Mouse (Mus musculus) heart, embryonic 13.5 days (tissue): ENCODE data around the gene Kat6b. TPM values are rescaled to one million over a fixed set of nuclear protein-coding genes. Genes with fewer than 3 reads are reported as not detected.

ENCODE experiments used
- ATAC-seq: fragments of 200-750 bp; cut with Nextera tagmentation; 2 replicates; pipeline ENCODE4 v1.8.0; 2017; ENCODE audit warnings: moderate TSS enrichment; ENCODE audit not compliant: insufficient number of reproducible peaks, low FRiP score, low TSS enrichment; ENCODE audit errors: extremely low read depth
- H3K27ac ChIP-seq: fragments of 300-500 bp; sonication (generic); replicated peaks from 2 replicates; pipeline ENCODE4 v1.5.1; 2015; ENCODE audit warnings: moderate library complexity, mild to moderate bottlenecking, inconsistent platforms
- H3K27me3 ChIP-seq: fragments of 300-500 bp; sonication (generic); replicated peaks from 2 replicates; pipeline ENCODE4 v1.6.1; 2015; ENCODE audit warnings: mild to moderate bottlenecking, inconsistent platforms
- H3K36me3 ChIP-seq: fragments of 300-500 bp; sonication (generic); 2 replicates; pipeline ENCODE4 v1.6.1; 2015; ENCODE audit warnings: mild to moderate bottlenecking, inconsistent platforms
- H3K4me1 ChIP-seq: fragments of 300-500 bp; sonication (generic); 2 replicates; pipeline ENCODE4 v1.6.1; 2015; ENCODE audit warnings: inconsistent platforms
- H3K4me2 ChIP-seq: fragments of 300-500 bp; sonication (generic); 2 replicates; pipeline ENCODE4 v1.6.1; 2015; ENCODE audit warnings: inconsistent platforms, mild to moderate bottlenecking, moderate library complexity
- H3K4me3 ChIP-seq: fragments of 300-500 bp; sonication (generic); 2 replicates; pipeline ENCODE4 v1.5.1; 2015; ENCODE audit warnings: moderate library complexity, mild to moderate bottlenecking, inconsistent platforms
- H3K9ac ChIP-seq: fragments of 300-500 bp; sonication (generic); 2 replicates; pipeline ENCODE4 v1.6.1; 2015; ENCODE audit warnings: inconsistent platforms, mild to moderate bottlenecking, moderate library complexity
- H3K9me3 ChIP-seq: fragments of 300-500 bp; sonication (generic); 2 replicates; pipeline ENCODE4 v1.6.1; 2016; ENCODE audit warnings: inconsistent platforms
- WGBS: fragments of 180-500 bp; shearing (Covaris S2); methylation state at CpG from one replicate; pipeline ENCODE4 v1.1.7; 2015; ENCODE audit warnings: mixed read lengths; 5-methylcytosine and 5-hydroxymethylcytosine counted together
- polyA plus RNA-seq: library from polyadenylated mRNA; unstranded; fragments of >200 nt; fragmentation: Nextera tagmentation; extraction: Ambion mirVana; gene quantifications from 2 replicates; pipeline ENCODE4 v1.2.1, GENCODE M21; 2015

Kat6b gene
- 9.8 and 11.8 TPM in 2 replicates for polyA plus RNA-seq

DNA sequence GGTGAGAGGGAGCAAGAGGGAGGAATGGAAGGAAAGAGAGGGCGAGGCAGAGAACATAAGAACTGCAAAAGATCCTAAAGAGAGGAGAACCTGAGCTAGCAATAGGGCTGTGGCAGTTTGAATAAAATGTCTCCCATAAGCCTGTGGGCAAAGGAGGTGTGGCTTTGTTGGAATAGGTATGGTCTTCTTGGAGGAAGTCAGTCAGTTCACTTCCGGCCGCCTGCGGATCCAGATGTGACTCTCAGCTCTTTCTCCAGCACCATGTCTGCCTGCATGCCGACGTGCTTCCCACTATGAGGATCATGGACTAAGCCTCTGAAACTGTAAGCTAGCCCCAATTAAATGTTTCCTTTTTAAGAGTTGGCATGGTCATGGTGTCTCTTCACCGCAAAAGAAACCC lies at the start of gene Kat6b:
Gene Kat6b (plus strand): TSS at position 204 of the 400 bp plus-strand sequence.
- Histone ChIP-seq H3K4me2 (no peak within 1 kb of the TSS), H3K4me1 (0 out of 2 replicates have a peak, but pooled peaks cover under 1% of the 10 kb centered on the region), H3K9me3 (0 out of 2 replicates have a peak, but pooled peaks cover 4% of the 10 kb centered on the region), H3K9ac (no peak within 1 kb of the TSS), H3K27me3 (no peaks in the 10 kb centered on the region), H3K27ac (no peak within 1 kb of the TSS), H3K4me3 (no peak within 1 kb of the TSS), H3K36me3 (no peaks in the 10 kb centered on the region)
- WGBS: 87% methylated on average over 7 of the region's 7 CpGs
- ATAC-seq: no peak

DNA sequence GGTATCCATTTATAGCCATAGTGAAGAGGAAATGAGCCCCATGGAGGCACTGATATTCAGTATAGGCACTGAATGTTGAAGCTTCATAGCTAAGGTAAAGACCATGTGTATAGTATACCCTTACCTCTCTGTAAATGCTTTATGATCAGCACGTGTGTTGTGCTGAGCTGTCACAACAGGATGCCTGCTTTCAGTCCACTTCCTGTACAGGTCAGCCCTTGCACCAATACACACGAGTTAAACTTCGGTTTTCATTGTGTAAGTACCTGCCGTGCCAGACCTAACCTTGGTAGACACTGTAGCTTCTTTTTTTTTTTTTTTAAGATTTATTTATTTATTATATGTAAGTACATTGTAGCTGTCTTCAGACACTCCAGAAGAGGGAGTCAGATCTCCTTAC lies 47.8 kb upstream of the Kat6b start:
- peaks cover 25% of the 10 kb centered on the region for H3K4me1 ChIP-seq
- no peak overlapping the region for H3K4me3 ChIP-seq
- no peak overlapping the region for H3K27ac ChIP-seq
- no peaks in the 10 kb centered on the region for H3K27me3 ChIP-seq
- no peak for ATAC-seq
- no peak overlapping the region for H3K4me2 ChIP-seq
- peaks cover 20% of the 10 kb centered on the region for H3K36me3 ChIP-seq
- 84% methylated on average over 4 of the region's 4 CpGs for WGBS
- H3K9me3 ChIP-seq: no peaks in the 10 kb centered on the region
- no peak overlapping the region for H3K9ac ChIP-seq

DNA sequence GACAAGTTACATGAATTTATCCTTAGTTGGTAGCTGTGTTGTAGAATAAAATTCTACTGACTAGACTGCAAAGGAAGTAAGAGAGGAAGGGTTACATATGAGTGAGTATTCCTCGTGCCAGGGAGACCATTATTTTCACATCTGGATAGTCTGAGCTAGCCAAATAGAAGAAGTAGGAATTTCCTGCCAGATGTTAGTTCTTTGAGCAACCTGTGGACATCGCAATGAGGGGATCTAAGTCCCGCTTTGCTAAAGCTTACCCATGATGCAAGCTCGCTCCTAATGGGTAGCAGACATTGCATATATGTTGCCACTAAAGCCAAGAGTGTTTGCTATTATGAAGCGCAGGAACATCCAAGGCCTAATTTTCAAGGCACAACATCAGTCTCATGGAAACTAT lies 47.2 kb upstream of the Kat6b start:
- Histone ChIP-seq H3K4me3 (no peak overlapping the region), H3K36me3 (peaks cover 20% of the 10 kb centered on the region), H3K27ac (peak overlapping the region; percentile 29; the same call in 1 of the 2 replicates), H3K9ac (no peak overlapping the region), H3K9me3 (no peaks in the 10 kb centered on the region), H3K27me3 (no peaks in the 10 kb centered on the region), H3K4me2 (no peak overlapping the region), H3K4me1 (peaks cover 30% of the 10 kb centered on the region)
- ATAC-seq: no peak
- 78% methylated on average over 5 of the region's 5 CpGs for WGBS

DNA sequence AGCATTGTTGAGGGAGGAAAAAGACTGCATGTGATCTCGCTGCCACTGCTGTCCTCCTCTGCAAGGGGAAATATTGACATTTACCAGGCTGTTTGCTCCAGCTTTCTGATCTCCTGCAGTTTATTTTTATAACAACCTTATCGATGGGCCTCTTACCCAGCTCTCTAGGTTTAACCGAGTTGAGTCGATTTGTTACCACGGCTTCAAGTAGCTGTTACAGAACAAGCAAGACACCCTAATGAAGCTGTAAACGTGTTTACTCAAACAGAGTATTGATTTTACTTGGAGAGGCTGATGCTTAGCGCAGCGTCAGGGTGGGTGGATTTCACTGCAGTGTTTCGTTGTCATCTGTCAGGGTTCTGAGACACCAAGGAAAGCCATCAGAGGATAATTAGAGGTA lies 46.5 kb upstream of the Kat6b start:
- Histone ChIP-seq H3K27ac (peak overlapping the region; percentile 74), H3K9me3 (no peaks in the 10 kb centered on the region), H3K36me3 (peaks cover 20% of the 10 kb centered on the region), H3K4me3 (no peak overlapping the region), H3K4me2 (peak overlapping the region; percentile 49), H3K27me3 (no peaks in the 10 kb centered on the region), H3K9ac (peak overlapping the region; percentile 50; the same call in 1 of the 2 replicates), H3K4me1 (peaks cover 36% of the 10 kb centered on the region)
- ATAC-seq: no peak
- WGBS: 24% methylated on average over 9 of the region's 9 CpGs

DNA sequence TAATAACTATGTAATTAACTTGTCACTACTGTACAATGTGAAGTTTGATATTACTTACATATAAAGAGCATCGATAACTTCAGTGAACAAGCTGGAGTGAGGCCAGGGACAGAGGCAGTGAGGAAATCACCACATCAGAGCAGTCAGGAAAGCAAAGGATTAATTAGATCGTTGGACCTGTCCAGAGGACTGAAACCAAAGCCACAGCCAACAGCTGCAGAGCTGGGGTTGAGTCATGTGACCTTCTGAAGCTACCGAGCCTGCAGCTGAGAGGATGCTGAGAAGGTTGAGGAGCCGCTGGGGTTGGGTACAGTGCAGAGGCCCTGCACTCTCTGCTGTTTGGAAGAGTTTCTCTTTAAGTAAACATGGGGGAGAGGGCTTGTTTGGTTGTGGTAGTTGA lies 41.4 kb upstream of the Kat6b start:
- Histone ChIP-seq H3K4me2 (no peak overlapping the region), H3K27me3 (no peaks in the 10 kb centered on the region), H3K9me3 (no peaks in the 10 kb centered on the region), H3K4me1 (peaks cover 43% of the 10 kb centered on the region), H3K27ac (no peak overlapping the region), H3K9ac (no peak overlapping the region), H3K4me3 (no peak overlapping the region), H3K36me3 (no peaks in the 10 kb centered on the region)
- ATAC-seq: no peak
- 31% methylated on average over 4 of the region's 4 CpGs for WGBS

DNA sequence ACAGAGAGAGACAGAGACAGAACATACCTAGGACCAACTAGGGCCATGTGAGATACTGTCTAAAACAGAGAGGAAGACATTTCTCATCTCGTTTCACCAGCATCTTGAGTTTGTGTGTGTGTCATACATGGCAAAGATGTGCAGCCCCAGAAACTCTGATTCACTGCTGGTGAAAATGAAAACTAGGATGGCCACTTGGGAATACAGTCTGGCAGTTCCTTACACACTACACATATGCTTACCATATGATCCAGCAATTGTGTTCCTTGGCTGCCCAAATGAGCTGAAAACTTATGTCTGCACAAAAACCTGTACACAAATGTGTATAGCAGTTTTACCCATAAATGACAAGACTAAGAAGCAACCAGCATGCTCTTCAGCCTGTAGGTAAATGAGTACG lies 40.7 kb upstream of the Kat6b start:
- Histone ChIP-seq H3K4me1 (peaks cover 42% of the 10 kb centered on the region), H3K4me3 (no peak overlapping the region), H3K27me3 (no peaks in the 10 kb centered on the region), H3K9me3 (no peaks in the 10 kb centered on the region), H3K27ac (no peak overlapping the region), H3K4me2 (no peak overlapping the region), H3K9ac (no peak overlapping the region), H3K36me3 (no peaks in the 10 kb centered on the region)
- no peak for ATAC-seq
- 86% methylated on average over 2 of the region's 2 CpGs for WGBS

DNA sequence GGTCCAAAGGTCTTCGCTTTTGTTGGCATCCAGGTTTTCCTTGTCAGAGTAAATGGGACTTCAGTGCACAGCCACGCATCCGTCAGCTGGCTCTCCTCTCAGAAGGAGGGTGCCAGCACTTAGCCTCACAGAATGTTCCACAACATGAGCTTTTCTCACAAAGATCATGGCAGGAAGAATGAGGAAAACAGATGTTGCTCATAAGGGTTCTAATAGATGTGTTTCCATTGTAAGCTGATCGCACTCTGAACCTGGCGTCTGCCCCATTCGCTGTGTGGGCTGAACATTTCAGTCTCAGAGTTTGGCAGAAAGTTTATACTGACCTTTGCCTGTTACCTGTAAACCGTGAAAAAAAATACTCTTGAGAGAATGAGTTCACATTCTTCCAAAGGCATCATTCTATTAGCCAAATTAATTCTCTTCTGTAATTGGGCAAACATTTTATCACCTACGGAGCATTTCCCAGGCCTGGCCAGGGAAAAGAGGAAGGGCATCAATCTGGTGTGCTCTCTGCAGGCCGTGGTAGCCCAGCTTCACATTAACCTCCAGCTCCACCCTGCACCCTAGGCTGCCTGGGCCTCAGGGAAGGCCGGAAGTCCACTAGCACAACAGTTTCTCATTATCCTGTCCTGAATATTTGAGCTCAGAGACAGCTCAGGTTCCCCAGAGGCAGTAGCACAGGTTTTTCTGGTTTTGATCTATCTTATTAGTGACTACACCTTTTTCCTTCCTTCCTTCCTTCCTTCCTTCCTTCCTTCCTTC lies 39.3 kb upstream of the Kat6b start:
- H3K4me3 ChIP-seq: no peak overlapping the region
- H3K27ac ChIP-seq: no peak overlapping the region
- H3K4me1 ChIP-seq: peaks cover 42% of the 10 kb centered on the region
- no peak overlapping the region for H3K9ac ChIP-seq
- H3K4me2 ChIP-seq: no peak overlapping the region
- H3K9me3 ChIP-seq: no peaks in the 10 kb centered on the region
- no peaks in the 10 kb centered on the region for H3K27me3 ChIP-seq
- no peaks in the 10 kb centered on the region; the same call in 1 of the 2 replicates for H3K36me3 ChIP-seq
- WGBS: 82% methylated on average over 10 of the region's 10 CpGs
- no peak for ATAC-seq

DNA sequence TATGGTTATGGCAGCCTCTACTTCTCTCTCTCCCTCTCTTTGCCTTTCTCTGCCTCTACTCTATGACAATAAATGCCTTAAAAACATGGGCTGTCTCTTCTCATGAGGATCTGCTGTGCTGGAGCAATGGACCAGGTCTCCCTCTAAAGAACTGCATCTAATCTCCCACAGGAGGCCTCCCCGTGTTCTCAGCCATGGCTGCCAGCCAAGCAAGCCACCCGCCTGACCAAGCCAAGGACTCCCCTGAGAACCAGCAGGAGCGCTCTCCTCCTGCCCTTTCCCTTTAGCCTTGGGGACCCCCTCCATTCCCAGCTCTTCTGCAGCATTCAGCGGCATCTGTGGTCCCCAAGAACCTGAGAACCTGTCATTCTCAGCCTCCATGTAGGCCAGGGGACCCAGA lies 28.7 kb upstream of the Kat6b start:
- H3K9me3 ChIP-seq: no peaks in the 10 kb centered on the region
- no peaks in the 10 kb centered on the region for H3K27me3 ChIP-seq
- H3K4me2 ChIP-seq: no peak overlapping the region
- H3K9ac ChIP-seq: peak overlapping the region; percentile 12; the same call in 1 of the 2 replicates
- no peak for ATAC-seq
- H3K4me3 ChIP-seq: no peak overlapping the region
- WGBS: 46% methylated on average over 4 of the region's 4 CpGs
- H3K4me1 ChIP-seq: peaks cover 20% of the 10 kb centered on the region
- peak overlapping the region; percentile 15; the same call in 1 of the 2 replicates for H3K27ac ChIP-seq
- H3K36me3 ChIP-seq: peaks cover 19% of the 10 kb centered on the region

DNA sequence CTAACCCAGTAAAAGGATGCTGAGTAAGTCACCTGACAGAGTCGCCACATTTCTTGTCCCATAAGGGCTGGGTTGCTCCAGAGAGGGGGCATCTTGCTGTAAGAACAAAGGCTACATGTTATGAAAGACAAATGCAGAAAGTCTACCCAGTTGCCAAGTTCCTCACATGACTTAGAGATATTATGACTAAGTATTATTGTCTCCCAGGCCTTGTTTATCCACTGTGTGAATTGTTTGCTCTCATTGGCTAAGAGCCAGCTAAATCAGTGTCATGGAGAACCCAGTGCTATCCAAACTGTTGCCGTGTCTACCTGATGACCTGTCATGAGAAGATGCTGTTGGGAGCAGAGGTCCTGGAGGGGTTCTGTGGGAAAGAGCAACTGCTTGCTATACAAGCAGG lies 27.3 kb upstream of the Kat6b start:
- H3K36me3 ChIP-seq: peaks cover 13% of the 10 kb centered on the region
- WGBS: 73% methylated on average over 2 of the region's 2 CpGs

DNA sequence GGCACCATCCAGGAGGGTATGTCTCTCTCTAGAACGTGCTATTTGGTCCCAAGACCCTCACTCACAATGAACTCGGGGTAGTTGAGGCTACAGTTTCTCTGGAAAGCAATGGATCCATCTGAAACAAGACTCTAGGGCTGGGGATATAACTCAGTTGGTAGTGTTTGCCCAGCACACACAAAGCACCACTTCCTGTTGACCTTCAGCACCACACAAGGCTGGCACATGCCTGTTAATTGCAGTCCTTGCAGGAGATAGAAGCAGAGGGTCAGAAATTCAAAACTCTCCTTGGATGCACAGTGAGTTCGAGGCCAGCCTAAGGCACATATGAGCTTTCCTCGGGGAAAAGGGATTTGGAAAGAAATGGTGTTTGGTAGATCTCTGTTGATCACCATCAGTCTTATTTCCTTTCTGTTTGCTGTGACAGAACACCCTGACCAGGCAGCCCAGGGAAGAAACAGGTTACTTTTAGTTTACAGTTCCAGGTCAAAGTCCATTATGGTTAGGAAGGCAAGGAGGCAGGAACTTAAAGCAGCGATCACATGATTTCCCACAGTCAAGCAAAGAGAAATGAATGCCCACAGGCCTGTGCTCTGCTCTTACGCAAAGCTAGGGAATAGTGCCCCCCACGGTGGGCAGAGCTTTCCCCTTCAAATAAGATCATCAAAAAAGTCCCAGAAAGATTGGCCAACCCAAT lies 25.4 kb upstream of the Kat6b start:
- ATAC-seq: no peak
- H3K36me3 ChIP-seq: no peaks in the 10 kb centered on the region
- 81% methylated on average over 7 of the region's 7 CpGs for WGBS
- no peak overlapping the region for H3K4me2 ChIP-seq
- H3K27ac ChIP-seq: no peak overlapping the region
- H3K9ac ChIP-seq: no peak overlapping the region
- no peaks in the 10 kb centered on the region for H3K9me3 ChIP-seq
- H3K4me1 ChIP-seq: peaks cover 20% of the 10 kb centered on the region
- no peak overlapping the region for H3K4me3 ChIP-seq
- H3K27me3 ChIP-seq: no peaks in the 10 kb centered on the region

More for the DNA sequence above, 27.3 kb upstream of the Kat6b start:
- no peak overlapping the region for H3K27ac ChIP-seq
- no peak overlapping the region for H3K9ac ChIP-seq
- H3K9me3 ChIP-seq: no peaks in the 10 kb centered on the region
- no peaks in the 10 kb centered on the region for H3K27me3 ChIP-seq
- peaks cover 20% of the 10 kb centered on the region for H3K4me1 ChIP-seq
- ATAC-seq: no peak
- no peak overlapping the region for H3K4me3 ChIP-seq
- H3K4me2 ChIP-seq: no peak overlapping the region

DNA sequence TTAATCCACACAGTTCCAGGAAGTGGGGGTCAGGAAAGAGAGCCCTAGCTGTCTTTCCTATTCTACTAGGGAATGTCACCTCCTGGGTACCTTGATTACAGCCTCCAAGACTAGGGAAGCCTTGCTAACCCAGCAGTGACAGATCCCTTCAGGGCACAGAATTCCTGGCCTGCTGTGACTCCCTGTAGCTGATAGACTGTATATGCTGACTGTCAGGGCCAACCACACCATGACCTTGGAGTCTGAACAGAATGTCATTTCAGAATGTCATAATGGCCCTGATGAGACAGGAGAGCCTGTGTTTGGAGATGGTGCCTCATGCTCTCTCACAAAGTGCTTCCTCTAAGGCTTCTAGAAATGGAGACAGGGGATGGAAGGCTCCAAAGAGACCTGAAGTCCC lies 24.7 kb upstream of the Kat6b start:
- H3K27me3 ChIP-seq: no peaks in the 10 kb centered on the region
- H3K4me3 ChIP-seq: no peak overlapping the region
- no peak overlapping the region for H3K9ac ChIP-seq
- H3K9me3 ChIP-seq: no peaks in the 10 kb centered on the region
- no peak overlapping the region for H3K27ac ChIP-seq
- peaks cover 20% of the 10 kb centered on the region for H3K4me1 ChIP-seq
- no peaks in the 10 kb centered on the region for H3K36me3 ChIP-seq
- ATAC-seq: no peak
- no peak overlapping the region for H3K4me2 ChIP-seq
